Mouse (Mus musculus): ENCODE data around the gene Ces2a. TPM values are rescaled to one million over a fixed set of nuclear protein-coding genes. Genes with fewer than 3 reads are reported as not detected.

The Ces2a gene
- polyA plus RNA-seq, 1 experiment: not detected

- H3K27ac ChIP-seq (ENCODE audit: insufficient read depth, low read depth, low read length): no peak overlapping the region
- H3K4me1 ChIP-seq (ENCODE audit: control insufficient read depth, insufficient read depth, low read length): no peaks in the 10 kb centered on the region
- H3K4me3 ChIP-seq (ENCODE audit: insufficient read depth, low read length): no peak overlapping the region
- TF ChIP-seq POLR2A (IDR thresholded peaks at IDR 0.05; ENCODE audit: borderline replicate concordance, low read depth, low read length) (no peak), CTCF (IDR thresholded peaks at IDR 0.05; ENCODE audit: low read depth, low read length) (no peak)
Measured at GRCm38 (mm10) chr8:104758209-104758608, 24.4 kb downstream of the Ces2a start.

DNA sequence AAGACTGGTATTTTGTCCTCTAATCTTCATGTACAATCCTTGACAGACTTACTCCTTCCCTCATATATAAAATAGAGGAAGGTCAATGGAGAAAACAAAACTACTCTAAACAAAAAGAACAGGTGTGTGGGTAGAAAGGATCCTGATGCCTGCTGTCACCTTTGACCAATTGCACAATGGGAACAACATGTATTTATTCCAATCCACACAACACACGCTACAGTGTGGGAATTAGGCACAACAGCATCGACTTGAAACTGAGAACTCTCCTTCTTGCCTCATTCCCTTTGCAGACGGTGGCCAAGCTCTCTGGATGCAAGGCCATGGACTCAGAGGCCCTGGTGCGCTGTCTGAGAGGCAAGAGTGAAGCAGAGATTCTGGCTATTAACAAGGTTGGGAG is 27.3 kb downstream of the Ces2a start:
- no peak for TF ChIP-seq POLR2A (IDR thresholded peaks at IDR 0.05; ENCODE audit: borderline replicate concordance, low read depth, low read length)
- no peak for TF ChIP-seq CTCF (IDR thresholded peaks at IDR 0.05; ENCODE audit: low read depth, low read length)
- H3K4me3 ChIP-seq (ENCODE audit: insufficient read depth, low read length): no peak overlapping the region
- H3K27ac ChIP-seq (ENCODE audit: insufficient read depth, low read depth, low read length): no peak overlapping the region
- no peaks in the 10 kb centered on the region for H3K4me1 ChIP-seq (ENCODE audit: control insufficient read depth, insufficient read depth, low read length)

DNA sequence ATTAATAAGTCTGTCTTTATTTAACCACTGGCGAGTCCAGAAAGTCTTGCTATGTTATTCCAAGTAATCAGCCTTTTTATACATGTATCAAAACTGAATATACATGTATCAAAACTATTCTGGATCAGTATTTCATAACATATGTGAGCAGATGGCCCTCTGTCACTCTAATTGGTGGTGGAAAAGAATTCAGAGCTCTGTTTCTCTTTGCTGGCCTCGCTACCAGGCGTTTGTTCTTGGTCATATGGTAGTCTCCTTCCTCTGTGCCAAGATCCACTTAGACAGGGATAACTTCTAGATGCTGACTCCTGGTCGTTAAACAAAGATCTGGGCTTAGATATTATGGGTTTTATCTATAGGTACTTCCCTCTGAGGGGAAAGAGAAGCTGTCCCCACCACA is 32.7 kb downstream of the Ces2a start:
- no peaks in the 10 kb centered on the region for H3K4me1 ChIP-seq (ENCODE audit: control insufficient read depth, insufficient read depth, low read length)
- no peak for TF ChIP-seq CTCF (IDR thresholded peaks at IDR 0.05; ENCODE audit: low read depth, low read length)
- TF ChIP-seq POLR2A (IDR thresholded peaks at IDR 0.05; ENCODE audit: borderline replicate concordance, low read depth, low read length): no peak
- no peak overlapping the region for H3K27ac ChIP-seq (ENCODE audit: insufficient read depth, low read depth, low read length)
- no peak overlapping the region for H3K4me3 ChIP-seq (ENCODE audit: insufficient read depth, low read length)

GRCm38 (mm10) chr8:104770365-104770764 is 36.6 kb downstream of the Ces2a start:
- Histone ChIP-seq H3K4me3 (ENCODE audit: insufficient read depth, low read length) (no peak overlapping the region), H3K27ac (ENCODE audit: insufficient read depth, low read depth, low read length) (no peak overlapping the region), H3K4me1 (ENCODE audit: control insufficient read depth, insufficient read depth, low read length) (no peaks in the 10 kb centered on the region)
- TF ChIP-seq CTCF (IDR thresholded peaks at IDR 0.05; ENCODE audit: low read depth, low read length) (no peak), POLR2A (IDR thresholded peaks at IDR 0.05; ENCODE audit: borderline replicate concordance, low read depth, low read length) (no peak)

DNA sequence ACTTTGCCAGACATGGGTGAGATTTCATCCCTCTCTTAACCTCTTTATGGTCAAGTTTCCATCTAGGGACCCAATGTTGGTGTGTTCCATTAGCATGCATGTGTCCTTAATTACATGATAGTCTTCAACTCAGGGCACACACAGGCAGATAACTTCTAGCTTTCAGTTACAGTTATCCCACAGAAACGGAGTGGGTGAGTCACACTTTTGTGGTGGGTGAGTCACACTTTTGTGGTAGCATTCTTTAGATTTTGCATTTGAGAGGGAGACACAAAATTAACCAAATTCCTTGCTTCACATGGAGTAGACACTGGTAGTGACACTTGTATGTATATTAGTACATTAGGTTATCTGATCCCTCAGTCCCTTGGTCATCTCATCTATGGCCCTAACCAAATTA is 53.2 kb downstream of the Ces2a start:
- H3K27ac ChIP-seq (ENCODE audit: insufficient read depth, low read depth, low read length): no peak overlapping the region
- no peaks in the 10 kb centered on the region for H3K4me1 ChIP-seq (ENCODE audit: control insufficient read depth, insufficient read depth, low read length)
- TF ChIP-seq POLR2A (IDR thresholded peaks at IDR 0.05; ENCODE audit: borderline replicate concordance, low read depth, low read length) (no peak), CTCF (IDR thresholded peaks at IDR 0.05; ENCODE audit: low read depth, low read length) (no peak)

GRCm38 (mm10) chr8:104788929-104789328 is 55.1 kb downstream of the Ces2a start:
- no peak for TF ChIP-seq POLR2A (IDR thresholded peaks at IDR 0.05; ENCODE audit: borderline replicate concordance, low read depth, low read length)
- no peak for TF ChIP-seq CTCF (IDR thresholded peaks at IDR 0.05; ENCODE audit: low read depth, low read length)
- H3K4me3 ChIP-seq (ENCODE audit: insufficient read depth, low read length): no peak overlapping the region
- H3K4me1 ChIP-seq (ENCODE audit: control insufficient read depth, insufficient read depth, low read length): no peaks in the 10 kb centered on the region
- H3K27ac ChIP-seq (ENCODE audit: insufficient read depth, low read depth, low read length): no peak overlapping the region

More for the DNA sequence above, 53.2 kb downstream of the Ces2a start:
- no peak overlapping the region for H3K4me3 ChIP-seq (ENCODE audit: insufficient read depth, low read length)

DNA sequence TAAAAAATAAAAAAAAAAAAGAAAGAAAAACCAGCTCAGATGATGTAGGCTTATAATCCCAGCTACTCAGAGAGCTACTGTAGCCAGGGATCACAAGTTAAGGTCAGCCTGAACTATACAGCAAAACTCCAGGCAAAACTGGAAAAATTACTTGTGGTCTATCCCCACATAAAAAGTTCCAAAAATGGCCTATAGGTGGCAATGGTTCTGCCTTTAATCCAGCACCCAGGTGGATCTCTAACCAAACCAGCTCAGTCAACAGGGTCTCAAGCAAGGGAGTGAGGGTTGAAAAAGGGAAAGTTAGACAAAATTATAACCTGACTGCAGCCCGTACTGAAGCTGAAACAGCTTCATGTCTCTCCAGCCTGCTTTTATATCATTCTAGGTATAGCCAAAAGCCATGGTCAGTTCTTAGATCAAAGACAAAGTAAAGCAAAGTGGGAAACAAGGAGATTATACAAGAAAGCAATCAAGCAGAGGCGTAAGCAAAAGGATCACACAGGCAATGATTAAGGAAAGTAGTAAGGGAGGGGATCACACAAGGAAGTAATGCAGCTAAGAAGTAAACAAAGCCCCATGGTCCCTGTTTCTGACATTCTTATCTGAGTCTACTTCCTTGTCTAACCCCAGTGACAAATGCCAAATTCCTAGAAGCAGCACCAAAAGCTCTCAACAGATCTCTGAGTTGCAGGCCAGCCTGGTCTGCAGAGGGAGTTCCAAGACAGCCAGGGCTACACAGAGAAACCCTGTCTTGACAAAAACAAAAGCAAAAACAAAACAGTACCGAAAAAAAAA is 56.3 kb downstream of the Ces2a start:
- Histone ChIP-seq H3K27ac (ENCODE audit: insufficient read depth, low read depth, low read length) (no peak overlapping the region), H3K4me3 (ENCODE audit: insufficient read depth, low read length) (no peak overlapping the region), H3K4me1 (ENCODE audit: control insufficient read depth, insufficient read depth, low read length) (no peaks in the 10 kb centered on the region)
- TF ChIP-seq POLR2A (IDR thresholded peaks at IDR 0.05; ENCODE audit: borderline replicate concordance, low read depth, low read length) (no peak), CTCF (IDR thresholded peaks at IDR 0.05; ENCODE audit: low read depth, low read length) (no peak)

Other genes with a start within 250 kb of the Ces2a start
- gene Terb1, start 224.1 kb upstream of the Ces2a start, polyA plus RNA-seq (2012; ENCODE audit: insufficient read depth, insufficient read length, missing spikeins): not detected in 2 replicates
- 39.6 and 41.0 TPM in 2 replicates for gene Nae1, start 199.4 kb upstream of the Ces2a start, polyA plus RNA-seq (2012; ENCODE audit: insufficient read depth, insufficient read length, missing spikeins)
- gene Car7, start 199.3 kb upstream of the Ces2a start, polyA plus RNA-seq (2012; ENCODE audit: insufficient read depth, insufficient read length, missing spikeins): 0.72 and 1.7 TPM in 2 replicates
- gene Pdp2, start 142.6 kb upstream of the Ces2a start, polyA plus RNA-seq (2012; ENCODE audit: insufficient read depth, insufficient read length, missing spikeins): 8.0 and 9.1 TPM in 2 replicates
- gene Cdh16, start 109.6 kb upstream of the Ces2a start, polyA plus RNA-seq (2012; ENCODE audit: insufficient read depth, insufficient read length, missing spikeins): not detected in 2 replicates
- 22.5 and 23.8 TPM in 2 replicates for gene Rrad, start 102.7 kb upstream of the Ces2a start, polyA plus RNA-seq (2012; ENCODE audit: insufficient read depth, insufficient read length, missing spikeins)
- 48.9 and 50.7 TPM in 2 replicates for gene Ciao2b, start 92.0 kb upstream of the Ces2a start, polyA plus RNA-seq (2012; ENCODE audit: insufficient read depth, insufficient read length, missing spikeins)
- not detected in 2 replicates for gene Ces2b, start 97.6 kb downstream of the Ces2a start, polyA plus RNA-seq (2012; ENCODE audit: insufficient read depth, insufficient read length, missing spikeins)
- not detected in 2 replicates for gene Ces2c, start 113.1 kb downstream of the Ces2a start, polyA plus RNA-seq (2012; ENCODE audit: insufficient read depth, insufficient read length, missing spikeins)
- not detected in 2 replicates for gene Ces2e, start 192.3 kb downstream of the Ces2a start, polyA plus RNA-seq (2012; ENCODE audit: insufficient read depth, insufficient read length, missing spikeins)
- gene Ces2f, start 213.4 kb downstream of the Ces2a start, polyA plus RNA-seq (2012; ENCODE audit: insufficient read depth, insufficient read length, missing spikeins): not detected in 2 replicates
- not detected in 2 replicates for gene Ces2g, start 227.7 kb downstream of the Ces2a start, polyA plus RNA-seq (2012; ENCODE audit: insufficient read depth, insufficient read length, missing spikeins)